Mouse (Mus musculus): ENCODE measurements around the gene Yy1.

The Yy1 gene

DNA sequence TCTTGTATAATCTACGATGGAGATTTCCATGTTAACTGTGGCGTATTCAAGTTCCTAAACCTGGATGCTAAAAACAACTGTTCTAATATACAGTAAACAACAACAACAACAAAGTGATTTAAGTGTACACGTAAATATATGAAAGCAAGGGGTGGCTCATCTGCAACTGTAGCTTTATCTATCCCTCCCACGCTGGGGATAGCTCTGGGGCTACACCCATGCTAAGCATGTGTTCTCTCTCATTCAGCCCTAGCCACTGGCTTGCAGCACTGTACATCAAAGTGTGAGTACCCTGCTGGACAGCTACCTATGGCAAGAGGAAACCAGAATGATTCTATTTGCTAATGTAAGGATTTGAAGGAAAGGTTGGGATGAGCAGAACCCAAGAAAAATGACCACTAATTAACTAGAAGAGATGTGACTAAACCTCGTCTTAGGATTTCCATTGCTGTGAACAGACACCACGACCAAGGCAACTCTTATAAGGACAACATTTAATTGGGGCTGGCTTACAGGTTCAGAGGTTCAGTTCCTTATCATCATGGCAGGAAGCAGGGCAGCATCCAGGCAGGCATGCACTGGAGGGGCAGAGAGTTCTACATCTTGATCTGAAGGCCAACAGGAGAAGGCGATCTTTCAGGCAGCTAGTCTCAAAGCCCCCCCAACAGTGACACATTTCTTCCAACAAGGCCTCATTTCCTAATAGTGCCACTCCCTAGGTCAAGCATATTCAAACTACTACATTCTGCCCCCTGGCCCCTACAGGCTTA, 12.5 kb upstream of the Yy1 start:
- DNase-seq, result no peak

DNA sequence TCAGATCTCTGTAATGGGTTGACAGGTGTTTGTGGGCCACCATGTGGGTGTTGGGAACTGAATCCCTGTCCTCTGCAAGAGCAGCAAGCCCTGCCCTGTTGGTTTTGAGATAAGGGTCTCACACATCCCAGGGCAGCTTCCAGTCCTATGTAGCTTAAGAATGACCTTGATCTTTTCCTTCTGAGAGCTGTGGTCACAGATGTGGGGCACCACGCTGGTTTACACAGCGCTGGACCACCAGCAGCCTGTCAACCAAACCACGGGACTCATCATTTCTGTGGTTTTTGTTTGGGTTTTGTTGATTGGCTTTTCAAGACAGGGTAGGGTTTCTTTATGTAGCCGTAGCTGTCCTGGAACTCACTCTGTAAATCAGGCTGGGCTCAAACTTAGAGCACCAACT, 7.6 kb upstream of the Yy1 start:
- no peak for DNase-seq

DNA sequence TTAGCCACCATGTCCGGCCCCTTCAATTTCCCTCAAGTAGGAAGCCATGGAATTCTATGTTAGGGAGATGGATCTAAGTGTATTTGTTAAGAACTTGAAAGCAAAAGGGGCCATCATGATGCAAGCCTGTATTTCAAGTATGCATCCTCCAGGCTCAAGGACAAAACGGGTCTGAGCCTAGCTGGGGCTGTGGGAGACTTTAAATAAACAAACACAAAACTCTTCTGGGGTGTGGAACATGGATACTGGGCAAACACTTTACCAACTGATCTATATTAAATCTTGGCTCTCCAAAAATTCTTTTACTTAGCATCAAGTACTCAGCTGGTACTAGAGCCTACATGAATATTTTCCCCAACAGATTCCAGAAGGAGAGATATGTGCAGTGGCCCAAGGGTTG, 5.4 kb upstream of the Yy1 start:
- no peak for DNase-seq

DNA sequence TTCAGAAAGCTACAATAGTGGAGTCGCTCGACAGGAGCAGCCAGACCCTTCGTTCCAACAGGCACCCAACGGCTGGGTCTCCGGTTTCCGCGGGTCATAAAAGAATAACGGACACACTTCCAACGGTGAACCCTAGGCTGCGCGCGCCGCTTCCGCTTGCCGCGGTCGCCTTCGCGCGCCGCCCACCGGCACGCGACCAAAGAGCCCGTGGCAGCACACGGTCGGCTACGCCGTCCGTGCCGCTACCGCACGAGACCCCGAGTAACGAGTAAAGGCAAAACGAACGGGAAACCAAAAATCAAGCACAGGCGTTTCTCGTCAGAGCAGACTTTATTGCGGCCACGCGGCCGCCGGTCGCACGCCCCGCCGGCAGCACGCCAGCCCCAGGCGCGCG, 624 bp upstream of the Yy1 start:
- DNase-seq, result peak; percentile 86

DNA sequence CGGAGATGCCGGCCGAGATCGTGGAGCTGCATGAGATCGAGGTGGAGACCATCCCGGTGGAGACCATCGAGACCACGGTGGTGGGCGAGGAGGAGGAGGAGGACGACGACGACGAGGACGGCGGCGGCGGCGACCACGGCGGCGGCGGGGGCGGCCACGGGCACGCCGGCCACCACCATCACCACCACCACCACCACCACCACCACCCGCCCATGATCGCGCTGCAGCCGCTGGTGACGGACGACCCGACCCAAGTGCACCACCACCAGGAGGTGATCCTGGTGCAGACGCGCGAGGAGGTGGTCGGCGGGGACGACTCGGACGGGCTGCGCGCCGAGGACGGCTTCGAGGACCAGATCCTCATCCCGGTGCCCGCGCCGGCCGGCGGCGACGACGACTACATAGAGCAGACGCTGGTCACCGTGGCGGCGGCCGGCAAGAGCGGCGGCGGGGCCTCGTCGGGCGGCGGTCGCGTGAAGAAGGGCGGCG, 724 bp downstream of the Yy1 start:
- peak; percentile 41 for DNase-seq

DNA sequence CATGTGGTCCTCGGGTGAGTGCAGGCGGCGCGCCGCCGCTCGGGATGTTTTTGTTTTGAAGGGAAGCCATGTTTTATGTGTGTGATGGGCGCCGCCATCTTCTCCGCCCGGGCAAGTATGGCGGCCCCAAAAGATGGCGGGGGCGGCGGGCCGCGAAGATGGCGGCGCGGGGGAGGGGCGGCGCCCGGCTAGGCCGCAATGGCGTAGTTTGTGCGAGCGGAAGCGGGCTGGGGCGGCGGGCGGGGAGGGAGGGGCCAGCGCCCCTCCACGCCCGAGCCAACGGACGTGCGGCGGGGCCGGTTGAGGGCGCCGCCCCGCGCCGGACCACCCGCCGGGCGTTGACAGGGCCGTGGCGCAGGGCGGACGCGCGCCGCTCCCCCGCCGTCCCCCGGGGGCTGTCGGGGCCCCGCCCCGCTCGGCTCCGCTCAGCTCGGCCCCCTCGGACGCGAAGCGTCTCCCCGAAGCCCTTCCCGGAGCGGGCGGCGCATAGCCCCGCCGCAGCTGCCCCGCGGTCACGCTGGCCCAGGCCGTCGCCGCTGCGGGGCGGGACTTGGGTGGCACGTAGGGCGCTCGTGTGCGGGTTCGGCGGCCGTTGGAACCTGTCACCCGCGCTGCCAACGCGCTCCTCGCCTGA, 1.4 kb downstream of the Yy1 start:
- peak; percentile 85 for DNase-seq

DNA sequence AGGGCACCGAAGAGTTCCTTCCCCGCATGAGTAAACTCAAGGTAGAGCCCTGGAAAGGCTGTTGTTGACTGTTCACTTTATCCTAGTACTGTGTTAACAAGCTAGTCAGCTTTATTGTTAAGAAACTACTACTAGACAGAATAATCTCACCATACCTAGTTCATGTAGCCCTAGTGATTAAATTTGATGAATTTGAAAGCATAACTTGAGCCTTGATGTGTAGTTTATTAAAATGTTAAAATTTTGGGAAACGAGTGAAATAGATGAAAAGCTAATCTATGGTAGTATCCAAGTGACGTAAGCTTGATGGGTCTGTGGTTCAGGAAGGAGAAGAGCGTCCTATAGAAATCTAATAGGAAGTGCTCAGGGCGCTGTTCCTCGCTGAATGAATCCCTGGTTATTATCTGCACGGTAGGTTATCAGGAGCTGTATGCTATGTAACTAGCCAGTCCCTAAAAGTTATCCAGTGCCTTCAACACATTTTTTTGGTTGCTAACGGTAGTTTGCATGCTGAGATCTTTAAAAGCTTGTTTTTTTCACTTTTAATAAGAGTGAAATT, 2.3 kb downstream of the Yy1 start:
- no peak for DNase-seq

DNA sequence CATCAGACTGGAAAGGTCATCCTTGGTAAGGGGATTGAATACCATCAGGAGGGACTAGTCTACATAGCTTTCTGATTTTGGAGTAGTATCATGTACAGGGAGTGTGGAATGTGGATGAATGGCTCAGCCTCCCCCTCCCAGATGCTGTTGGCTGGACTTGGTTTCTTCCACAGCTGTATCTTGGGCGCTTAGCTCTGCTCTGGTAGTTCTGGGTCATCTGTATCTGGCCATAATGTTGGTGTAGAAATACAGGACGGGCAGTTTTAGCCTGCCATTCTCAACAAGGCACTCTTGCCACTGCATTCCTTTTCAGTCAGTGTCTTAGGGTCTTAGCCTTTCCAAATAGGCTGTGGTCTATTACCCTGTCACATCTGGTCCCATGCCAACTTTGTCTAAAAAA, 8.8 kb downstream of the Yy1 start:
- no peak for DNase-seq

DNA sequence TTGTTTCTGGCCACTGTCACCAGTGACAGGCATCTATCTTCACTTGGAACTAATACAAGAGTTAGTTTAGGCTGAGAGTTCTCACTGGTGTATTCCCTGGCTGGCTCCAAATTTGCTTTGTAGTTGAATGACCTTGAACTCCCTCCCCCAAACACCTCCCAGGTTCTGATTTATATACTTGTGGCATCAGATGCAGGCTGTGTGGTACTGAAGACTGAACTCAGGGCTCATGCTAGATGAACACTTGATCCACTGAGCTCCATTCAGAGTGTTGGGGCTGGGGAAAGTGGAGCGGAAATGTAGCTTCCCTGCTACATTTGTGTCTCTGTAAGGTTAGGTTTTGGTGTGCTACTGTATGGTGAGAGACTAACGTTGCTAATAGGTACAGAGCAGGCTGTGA, 11.6 kb downstream of the Yy1 start:
- DNase-seq, result no peak

DNA sequence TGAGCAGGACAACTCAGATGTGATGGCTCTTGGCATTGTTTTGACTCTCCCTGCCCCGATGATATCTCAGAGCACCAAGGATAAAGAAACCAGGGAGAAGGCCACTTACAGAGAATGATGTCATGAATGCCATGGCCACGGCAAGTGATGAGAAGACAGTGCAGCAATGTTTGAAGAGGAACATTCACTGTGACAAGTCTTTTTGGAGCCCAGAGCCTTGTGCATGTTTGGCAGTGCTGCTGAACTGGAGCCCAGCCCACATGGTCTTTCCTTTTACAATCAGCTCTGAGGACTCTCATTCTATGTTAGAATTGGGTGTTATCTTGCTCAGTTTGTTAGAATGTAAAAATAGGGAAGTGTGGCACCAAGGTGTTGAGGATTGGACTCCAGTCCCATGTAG, 15.7 kb downstream of the Yy1 start:
- no peak for DNase-seq

DNA sequence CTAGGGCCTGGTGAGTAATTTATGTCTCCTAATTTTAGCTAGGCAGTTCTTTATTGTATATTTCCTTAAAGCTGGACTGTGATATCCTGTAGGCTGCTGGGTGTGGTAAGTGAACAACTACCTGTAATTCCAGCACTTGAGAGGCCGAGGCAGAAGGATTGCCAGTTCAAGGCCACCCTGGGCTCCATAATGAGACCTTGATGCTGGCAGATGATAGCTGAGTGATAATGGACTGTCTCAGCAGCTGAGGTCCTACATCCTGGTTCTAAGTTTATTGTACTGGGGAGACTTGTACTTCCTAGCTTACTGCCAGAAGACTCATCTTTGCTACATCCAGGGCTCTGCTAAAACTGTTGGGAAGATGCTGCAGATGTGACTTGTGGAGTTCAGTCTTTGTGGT, 17.0 kb downstream of the Yy1 start:
- no peak for DNase-seq

DNA sequence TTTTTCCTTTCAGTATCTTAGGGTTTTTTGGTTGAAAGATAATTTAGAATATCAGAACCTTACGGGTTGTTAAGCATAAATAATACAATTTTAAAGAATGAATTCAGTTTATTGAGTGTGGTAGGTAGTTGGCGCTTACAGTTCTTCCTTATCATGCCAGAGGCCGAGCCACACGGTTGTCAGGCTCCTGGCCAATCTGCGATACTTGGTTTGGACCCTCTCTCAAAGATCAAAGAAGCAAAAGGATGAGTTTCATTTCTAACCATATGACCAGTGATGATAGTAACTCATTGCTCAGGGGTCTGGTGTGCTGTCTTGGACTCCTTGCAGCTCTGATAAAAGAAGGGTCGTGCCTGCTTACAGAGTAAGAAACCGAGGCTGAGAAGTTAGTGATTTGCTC, 17.5 kb downstream of the Yy1 start:
- DNase-seq, result no peak

DNA sequence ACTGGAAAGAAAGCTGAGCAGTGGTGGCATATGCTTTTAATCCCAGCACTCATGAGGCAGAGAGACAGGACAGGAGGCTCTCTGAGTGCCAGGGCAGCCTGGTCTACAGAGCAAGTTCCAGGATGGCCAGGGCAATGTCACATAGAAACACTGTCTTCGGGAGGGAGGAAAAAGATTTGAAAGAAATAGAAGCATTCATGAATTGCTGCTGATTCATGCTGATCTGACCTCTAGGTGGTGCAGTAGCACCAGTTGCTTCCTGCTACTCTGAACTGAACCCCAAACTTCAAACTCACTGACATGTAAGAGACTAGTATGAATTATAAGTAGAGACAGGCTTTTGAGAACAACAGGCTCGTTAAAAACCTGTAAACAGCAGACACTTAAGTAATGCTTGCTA, 18.4 kb downstream of the Yy1 start:
- DNase-seq, result peak; percentile 38

DNA sequence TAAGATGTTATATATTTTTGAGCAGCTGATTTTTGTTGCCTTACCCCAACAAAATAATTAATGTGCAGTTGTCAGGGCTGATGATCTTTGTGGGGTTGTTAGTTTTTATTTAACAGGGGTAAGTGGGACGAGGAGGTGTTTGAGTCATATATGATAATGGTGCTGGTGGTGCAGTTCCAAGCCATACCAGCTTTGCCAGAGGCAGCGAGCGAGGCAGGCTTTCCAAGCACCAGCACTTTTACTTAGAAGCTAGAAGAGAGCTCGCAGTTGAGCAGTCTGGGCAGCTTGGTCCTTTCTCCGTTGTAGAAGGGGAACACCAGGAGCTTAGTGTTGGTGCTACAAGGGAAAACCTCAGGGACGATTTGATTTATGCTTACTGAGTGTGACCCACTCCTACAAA, 19.7 kb downstream of the Yy1 start:
- DNase-seq, result no peak

DNA sequence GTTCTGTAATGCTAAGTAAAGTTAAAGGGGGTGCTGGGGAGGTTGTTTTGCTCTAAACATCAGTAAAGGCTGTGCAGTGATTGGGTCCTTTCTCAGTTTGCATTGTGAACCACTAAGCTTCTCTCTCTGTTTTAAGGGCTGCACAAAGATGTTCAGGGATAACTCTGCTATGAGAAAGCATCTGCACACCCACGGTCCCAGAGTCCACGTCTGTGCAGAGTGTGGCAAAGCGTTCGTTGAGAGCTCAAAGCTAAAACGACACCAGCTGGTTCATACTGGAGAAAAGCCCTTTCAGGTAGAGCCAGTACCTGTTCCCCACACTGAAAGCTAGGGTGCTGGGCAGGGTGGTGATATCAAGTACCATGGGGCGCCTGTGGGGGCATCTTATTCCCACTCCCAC, 21.7 kb downstream of the Yy1 start:
- DNase-seq, result no peak

DNA sequence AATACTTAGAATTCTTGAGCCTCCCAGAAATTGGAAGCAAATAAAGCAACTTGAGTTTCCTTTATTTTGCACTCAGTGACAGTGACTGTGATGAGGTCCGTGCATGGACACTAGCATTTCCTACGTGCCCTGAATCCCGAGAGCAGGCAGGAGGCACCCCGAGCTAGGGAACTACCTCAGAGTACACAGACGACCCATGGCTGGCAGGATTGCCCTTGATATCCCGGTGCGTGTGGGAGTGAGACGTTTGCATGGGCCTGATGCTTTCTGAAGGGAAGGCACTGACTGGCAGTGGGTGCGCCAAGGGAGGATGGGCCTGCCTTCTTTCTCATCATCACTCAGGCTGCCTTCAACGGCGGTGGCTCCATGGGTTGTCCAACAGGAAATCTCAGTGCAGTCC, 23.8 kb downstream of the Yy1 start:
- no peak for DNase-seq

DNA sequence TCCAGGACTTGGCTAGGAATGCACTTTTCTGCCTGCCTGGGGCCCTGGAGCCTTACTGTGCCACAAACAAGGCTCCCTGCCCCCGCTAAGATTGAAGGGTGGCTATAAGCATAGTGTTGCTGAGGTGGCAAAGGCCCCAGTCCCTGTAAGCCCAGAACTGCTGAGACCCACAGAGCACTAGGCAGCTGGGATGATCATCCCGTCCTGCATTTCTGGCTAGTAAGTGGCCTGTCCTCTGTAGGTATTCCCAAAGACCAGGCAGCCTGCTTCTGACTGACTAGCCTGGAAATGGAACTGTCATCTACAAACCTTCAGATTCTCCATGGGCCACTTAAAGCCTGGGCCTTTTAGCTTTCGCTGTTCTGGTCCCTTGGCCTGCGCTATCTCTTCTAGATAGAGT, 27.7 kb downstream of the Yy1 start:
- DNase-seq, result no peak

DNA sequence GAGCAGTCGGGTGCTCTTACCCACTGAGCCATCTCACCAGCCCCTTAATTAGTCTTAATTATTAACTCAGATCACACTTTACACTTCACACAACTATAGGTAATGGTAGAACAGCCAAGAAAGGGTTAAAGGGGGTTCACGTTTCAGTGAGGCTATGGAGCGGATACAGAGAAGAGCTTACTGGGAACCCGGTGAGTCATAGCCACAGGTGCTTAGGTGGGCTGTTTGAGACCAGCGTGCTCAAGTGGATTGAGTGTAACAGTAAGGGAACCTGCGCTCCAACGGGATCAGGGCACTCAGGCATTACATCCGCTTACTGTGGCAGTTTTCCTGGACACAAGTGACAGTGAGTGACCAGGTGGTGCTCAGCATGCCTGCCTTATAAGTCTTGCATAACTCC, 30.3 kb downstream of the Yy1 start:
- DNase-seq, result no peak

DNA sequence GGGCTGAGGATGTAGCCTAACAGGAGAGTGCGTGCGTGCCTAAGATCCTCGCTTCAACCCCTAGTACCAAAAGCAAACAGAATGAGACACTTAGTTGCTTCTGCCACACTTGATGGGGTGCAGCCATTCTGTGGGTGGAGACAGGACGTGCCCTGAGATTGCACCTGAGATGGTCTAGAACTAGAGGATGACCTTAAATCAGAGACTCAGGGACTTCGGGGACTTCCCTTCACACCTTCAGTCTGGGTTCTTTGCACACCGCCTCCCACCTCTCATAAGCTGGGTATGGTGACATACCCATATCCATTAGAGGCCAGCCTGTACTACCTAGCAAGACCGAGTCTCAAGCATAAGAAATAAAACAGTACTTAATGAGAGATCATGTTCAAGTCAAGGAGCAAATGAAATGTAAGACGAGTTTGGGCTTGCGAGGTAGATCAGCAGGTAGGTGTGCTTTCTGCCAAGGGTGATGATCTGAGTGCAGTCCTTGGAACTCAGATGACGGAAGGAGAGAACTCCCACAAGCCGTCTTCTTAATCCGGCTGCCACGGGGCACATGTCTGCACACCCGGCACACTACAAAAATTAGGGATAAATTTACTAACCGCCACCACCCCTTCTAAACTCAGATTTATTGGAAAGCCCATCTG, 31.6 kb downstream of the Yy1 start:
- no peak for DNase-seq

DNA sequence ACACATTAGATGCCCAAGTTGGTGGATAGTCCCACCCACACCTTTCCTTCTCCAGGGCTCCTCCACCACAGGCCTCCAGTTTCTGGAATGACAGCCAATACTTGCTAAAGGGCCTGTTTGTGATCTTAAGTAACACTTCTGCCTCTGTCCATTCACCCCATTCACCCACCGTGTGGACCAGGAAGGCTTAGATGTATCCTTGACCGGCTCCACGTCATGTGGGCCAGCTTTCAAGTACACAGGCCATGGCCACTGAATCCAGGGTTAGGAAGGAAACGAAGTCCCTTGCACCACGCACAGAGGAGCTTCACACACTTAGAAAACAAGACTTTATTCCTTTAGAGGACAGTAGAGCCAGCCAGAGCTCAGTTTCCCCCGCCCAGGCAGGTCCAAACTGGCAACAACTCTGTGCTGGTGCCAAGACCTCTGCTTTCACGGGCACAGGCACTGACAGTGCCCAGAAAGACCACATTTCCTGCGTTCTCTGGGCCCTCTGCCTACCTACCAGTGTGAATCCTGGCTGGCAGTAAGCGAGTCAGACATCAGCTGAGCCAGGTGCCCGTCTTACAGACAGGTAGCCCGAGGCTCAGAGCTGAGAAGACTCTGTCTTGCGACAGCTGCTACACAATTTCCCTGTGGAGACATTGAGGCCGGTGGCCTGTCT, 32.9 kb downstream of the Yy1 start:
- DNase-seq, result no peak

DNA sequence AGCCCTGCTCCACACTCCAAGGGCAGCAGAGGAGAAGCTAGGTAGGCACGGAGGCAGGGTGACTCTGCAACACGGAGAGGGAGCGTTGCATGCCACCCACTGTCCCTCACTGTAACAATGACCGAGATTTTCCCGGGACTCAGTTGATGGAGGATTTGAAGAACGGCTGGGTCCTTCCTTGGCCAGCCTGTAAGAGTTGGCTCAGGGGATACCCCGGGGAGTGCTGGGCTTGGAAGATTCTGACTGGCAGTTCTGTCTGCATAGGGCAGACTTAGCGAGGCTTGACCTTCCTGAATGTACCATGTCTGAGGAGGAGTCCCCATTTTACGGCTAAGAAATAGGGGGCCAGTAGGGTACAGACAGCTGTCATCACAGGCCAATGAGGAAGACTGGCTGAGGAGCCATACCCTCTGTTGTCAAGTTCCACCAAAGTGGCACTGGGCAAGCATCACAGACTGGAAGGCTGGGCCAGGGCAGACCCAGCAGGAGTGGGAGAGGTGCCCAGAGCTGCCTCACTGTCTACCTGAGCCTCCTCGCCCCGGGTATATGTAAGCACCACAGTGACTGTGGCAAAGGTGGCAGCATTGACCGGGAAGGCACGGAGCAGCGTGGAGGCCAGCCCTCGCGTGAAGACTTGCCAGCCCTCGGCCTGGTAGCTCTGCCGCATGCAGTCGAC, 33.6 kb downstream of the Yy1 start:
- DNase-seq, result no peak

DNA sequence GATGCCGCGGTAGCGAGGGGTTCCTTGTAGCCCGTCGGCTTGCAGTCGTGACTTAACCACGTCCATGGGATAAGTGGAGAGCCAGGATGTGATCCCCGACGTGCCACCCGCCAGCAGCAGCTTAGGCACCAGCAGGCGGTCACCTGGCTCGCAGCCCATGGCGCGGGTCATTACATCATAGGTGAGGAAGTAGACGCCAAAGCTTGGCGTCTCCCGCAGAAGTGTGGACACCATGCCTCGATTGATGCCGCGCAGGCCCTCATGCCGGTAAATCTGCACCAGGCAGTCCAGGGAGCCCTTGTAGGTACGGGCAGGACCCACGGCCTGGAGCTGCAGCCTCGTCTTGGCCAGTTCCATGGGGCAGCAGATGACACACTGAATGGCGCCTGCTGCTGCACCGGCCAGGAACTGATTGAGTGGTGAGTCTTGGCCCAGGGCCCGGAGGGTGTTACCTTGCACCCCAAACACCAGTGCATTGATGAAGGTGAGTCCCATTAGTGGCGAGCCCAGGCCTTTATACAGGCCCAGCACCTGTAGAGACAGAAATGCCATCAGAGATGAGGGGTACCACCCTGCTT, 34.3 kb downstream of the Yy1 start:
- no peak for DNase-seq

DNA sequence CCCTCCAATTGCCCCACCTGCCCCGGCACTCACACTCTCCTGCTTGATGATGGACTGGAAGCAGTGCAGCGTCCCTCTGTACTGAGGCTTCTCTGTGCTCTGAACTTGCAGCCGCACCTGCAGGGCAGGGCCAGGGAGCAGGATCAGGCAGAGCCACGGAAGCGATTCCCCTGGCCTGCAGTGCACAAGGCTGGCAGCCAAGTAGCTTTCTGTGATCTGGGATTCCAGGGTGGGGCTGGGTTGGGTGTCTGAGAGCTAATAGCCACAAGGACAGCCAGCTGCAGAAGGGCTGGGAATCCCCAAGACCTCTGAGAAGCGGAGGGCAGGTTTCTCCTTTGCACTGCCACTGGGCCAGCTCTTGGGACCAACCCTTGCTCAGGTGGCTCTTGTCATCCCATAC, 34.9 kb downstream of the Yy1 start:
- no peak for DNase-seq

All from thymus, postnatal 25 days (tissue).